Mouse (Mus musculus): ENCODE measurements at regions not wholly inside any gene's neighbourhood (a gene's known extent, or its start where the extent isn't known, plus 50 kb on each side); places are given as distances from the start of the nearest gene placed in this dataset.
A peak's percentile ranks its signal among the peaks of the same experiment; 100 is the strongest.

DNA sequence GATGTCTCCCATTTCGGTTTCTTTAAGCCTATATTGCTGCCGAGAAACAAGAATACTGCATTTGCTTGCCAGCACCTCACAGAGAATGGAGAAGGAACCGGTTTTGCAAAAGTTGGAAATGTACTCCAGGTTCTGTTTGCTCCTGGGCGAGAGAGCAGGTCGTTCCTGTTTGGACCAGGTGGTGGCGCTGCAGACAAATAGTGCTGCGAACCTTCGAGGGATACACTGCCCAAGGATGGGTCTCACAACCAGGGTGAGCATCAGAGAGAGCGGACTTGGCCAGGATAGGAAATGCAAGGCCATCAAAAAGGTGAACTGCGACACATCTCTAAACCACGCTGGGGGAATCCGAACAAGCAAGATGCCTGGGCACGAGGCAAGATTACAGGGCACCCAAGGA lies 54.0 kb upstream of the Ets2 start:
- peak; percentile 55 for DNase-seq (ENCODE audit: low spot score)

DNA sequence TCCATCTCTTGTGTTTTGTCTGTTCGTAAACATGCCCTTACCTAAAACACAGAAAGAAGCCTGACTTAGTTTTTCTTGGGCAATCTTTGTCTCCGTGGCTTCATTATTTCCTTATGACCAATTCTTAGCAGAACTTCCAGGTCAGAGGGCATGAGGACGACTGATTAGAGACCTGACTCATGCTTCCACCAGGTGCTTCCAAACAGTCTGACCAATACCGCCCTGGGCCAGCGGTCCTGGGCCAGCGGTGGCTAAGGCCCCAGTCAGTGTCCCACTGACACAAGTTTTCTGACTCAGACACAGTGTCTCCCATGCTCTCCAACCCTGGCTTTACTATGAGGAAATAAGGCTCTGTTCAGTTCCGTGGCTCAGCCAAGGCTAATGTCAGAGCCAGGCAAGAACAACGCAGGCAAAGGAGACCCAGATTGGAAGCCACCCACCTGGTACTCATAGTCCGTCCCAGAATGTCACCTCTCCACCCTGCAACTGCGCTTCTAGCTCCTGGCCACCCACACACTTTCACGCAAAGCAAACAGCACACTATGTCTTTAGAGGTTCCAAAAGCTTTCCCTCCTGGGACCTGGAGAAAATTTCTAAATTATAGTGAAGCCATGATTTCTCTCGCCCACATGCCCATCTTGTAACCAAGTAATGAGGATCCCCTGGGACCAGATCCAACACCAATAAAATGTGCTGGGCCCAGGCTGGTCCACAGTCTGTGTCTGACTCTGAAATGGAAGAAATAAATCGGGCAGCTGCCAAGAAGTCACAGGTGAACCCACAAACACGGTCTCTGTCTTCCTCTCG lies 56.6 kb upstream of the Erg start:
- peak; percentile 31 for DNase-seq (ENCODE audit: low spot score)

DNA sequence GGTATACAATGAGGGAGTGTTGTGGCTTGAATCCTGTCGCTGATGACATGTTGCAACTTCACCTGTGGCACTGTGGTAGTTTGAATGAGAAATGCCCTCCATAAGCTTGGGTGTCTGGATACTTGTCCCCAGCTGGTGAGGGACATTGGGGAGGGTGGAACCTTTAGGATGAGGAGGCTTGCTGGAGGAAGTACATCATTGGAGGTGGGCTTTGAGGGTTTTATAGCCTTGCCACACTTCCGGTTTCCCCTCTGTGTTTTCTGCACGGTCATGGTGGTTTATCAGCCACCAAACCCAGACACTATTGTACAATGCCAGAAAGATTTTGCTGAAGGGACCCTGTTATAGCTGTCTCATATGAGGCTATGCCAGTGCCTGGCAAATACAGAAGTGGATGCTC lies 54.3 kb upstream of the Erg start:
- no peak for DNase-seq (ENCODE audit: low spot score)

DNA sequence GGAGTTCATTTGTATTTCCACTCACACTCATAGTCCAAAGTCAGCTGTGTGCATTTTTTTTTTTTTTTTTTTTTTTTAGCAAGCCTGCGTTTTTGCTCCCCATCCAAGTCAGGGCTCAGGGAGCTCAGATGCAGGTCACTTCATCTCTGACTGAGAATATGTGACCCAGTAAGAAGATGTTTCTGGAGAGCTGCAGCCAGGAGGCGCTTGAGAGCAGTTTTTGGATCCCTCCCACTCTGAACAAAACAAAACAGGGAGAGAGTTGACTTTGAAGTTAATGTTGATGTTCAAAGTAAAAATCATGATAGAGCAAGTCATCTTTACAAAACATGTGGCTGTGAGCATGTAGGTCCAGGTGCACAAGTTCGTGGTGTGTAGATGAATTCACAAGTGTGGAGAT lies 53.3 kb upstream of the Erg start:
- DNase-seq (ENCODE audit: low spot score) = no peak

DNA sequence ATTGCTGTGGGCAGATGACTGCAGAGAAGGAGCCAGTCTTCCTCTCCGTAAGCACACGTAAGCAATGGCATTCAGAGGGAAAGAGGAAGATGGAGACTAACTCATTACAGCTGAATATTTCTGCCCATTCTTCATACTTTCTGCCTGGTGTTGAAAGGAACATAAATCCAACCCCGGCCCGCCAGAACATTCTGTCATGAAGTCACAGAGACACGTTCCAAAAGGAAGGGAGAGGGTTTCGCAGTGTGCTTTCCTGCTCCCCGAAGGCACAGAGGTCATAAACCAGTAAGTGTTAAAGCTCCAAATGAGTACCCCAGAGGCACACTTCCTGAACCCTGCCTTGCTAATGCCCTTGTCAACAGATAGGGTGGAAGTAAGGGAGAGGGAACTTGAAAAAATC lies 51.5 kb upstream of the Erg start:
- no peak for DNase-seq (ENCODE audit: low spot score)

DNA sequence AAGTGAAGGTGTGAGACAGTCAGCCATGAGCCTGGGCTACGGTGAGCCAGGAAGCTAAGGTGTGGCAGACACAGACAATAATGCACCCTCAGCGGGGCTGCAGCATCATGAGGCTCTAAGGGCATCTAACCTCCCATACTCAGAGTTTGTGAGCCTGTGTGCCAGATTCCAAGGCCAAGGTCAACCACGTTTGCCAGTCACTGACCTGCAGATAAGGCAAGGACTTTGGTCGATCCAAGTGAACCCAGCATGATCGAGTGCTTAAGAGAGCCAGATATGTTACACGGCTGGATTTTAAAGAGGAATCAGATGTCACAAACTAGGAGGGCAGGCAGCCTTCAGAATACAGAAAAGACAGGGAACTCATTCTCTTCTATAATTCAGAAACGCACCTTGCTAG lies 50.2 kb upstream of the Erg start:
- no peak for DNase-seq (ENCODE audit: low spot score)
